In the genomic region with DNA sequence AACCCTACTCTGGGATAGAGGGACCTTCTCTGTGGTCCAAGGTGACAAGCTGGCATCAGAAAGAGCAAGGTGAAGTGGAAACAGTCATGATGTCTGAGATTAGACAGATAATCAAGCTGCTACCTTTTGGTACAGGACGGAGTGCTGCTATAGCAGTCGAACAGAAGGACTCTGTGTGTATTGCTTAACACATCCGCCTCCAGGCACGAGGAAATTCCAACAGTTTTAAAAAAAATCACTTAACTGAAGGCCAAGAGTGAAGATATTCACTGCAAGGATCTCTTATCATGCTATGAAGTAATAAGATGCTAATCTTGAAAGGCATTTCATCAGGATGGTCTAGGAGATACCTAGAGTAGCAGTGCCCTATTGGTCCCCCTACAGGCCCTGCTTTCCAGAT, we compare ENCODE assay signal across 19 mouse cellular contexts.
DNase-seq lines count a peak whose midpoint lies in the region; ATAC-seq and TF ChIP-seq lines count a peak whose summit lies in the region.
"Had no signal": no experiment of that assay in that cellular context is flagged by ENCODE, and none has a peak within 500 bp of the region (broad histone marks: within the 10 kb centered on the region; RNA-seq: fewer than 3 reads in every experiment).

No protein-coding gene starts in this region.

- H3K27ac ChIP-seq in layer of hippocampus, adult 2 months: peak overlapping the region; percentile 10; the same call in 1 of the 2 replicates
- H3K27ac ChIP-seq: embryonic facial prominence, embryonic 13.5 days; forebrain, embryonic 12.5 days; gastrocnemius, adult 2 months; heart, embryonic 13.5 days; hindbrain, embryonic 15.5 days had no signal

- no peak for TF ChIP-seq CTCF in layer of hippocampus, adult 2 months (conservative IDR thresholded peaks at IDR 0.05)

- DNase-seq in layer of hippocampus, adult 2 months (ENCODE audit: low spot score in 2 of 2): no peak
- DNase-seq in layer of hippocampus, postnatal 14 days (ENCODE audit: low spot score in 2 of 2): no peak
- peak; percentile 24 for DNase-seq in right cerebral cortex, adult 18-20 months
- no peak for DNase-seq in right cerebral cortex, postnatal 14 days
- DNase-seq in brain, adult 2 months (ENCODE audit: low read depth, low spot score): peak; percentile 59
- DNase-seq: adrenal gland, postnatal 10 days; cerebellum, adult 11-12 months; cerebellum, adult 9-11 months; cerebellum, postnatal 36 days; gastrocnemius, adult 2 months; gastrocnemius, postnatal 25 days; heart, postnatal 36 days had no signal

- no peak for ATAC-seq in CD4-positive, CD25-positive, alpha-beta regulatory T cell, adult 4 months
- no peak for ATAC-seq in inflammation-experienced regulatory T-cells, adult 6 months
- ATAC-seq: forebrain, embryonic 16.5 days had no signal

- H3K4me3 ChIP-seq in layer of hippocampus, adult 2 months: no peak overlapping the region
- H3K4me3 ChIP-seq: embryonic facial prominence, embryonic 13.5 days; forebrain, embryonic 12.5 days; gastrocnemius, adult 2 months; heart, embryonic 13.5 days; hindbrain, embryonic 15.5 days had no signal

Comparison
In these comparisons a context has a peak if more than half of its experiments do, and no peak if none do; other contexts are left out.
1. DNase-seq: peak in right cerebral cortex, adult 18-20 months (single experiment) and brain, adult 2 months (single experiment); none in layer of hippocampus, adult 2 months (0 of 2), layer of hippocampus, postnatal 14 days (0 of 2) and right cerebral cortex, postnatal 14 days (single experiment).